Mouse (Mus musculus): ENCODE data around the gene Gm4924. TPM values are rescaled to one million over a fixed set of nuclear protein-coding genes. Genes with fewer than 3 reads are reported as not detected.

Gene Gm4924
- 1 to 10 TPM; 2.9 to 6.2 TPM for polyA plus RNA-seq (2017; shearing (Covaris generic))

GRCm38 (mm10) chr10:82354083-82355010 lies at the start of gene Gm4924:
TSS of gene Gm4924 (plus strand) at chr10:82354255.

DNA sequence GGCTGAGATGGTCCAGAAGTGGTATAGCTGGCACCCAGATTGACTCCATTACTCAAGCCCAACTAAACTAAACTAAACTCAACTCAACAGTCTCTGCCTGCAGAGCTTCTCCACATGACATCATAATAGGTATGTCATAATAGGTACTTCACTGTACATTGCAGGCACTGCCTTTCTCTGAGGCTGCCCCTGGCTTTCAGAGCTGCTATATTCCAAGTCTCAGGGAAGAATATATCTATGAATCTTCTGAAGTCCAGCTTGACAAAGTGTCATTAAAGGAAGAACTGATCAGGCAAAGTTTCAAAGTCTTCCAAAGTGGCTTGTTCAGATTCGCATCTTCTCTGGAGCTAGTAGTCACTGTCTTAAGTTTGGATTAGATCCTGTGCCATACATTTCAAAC lies 37.6 kb upstream of the Gm4924 start, which contains the start of gene 4932415D10Rik:
TSS of gene 4932415D10Rik (minus strand) at position 101 of the 400 bp plus-strand sequence.

Other genes with a start within 250 kb of the Gm4924 start
- 10 to 100 TPM in 1 of 2 experiments, 1 to 10 TPM in 1; 7.4 to 11.4 TPM for gene AU041133, start 226.2 kb upstream of the Gm4924 start, polyA plus RNA-seq (2017; shearing (Covaris generic))
- gene Zfp938, start 113.0 kb upstream of the Gm4924 start, polyA plus RNA-seq (2017; shearing (Covaris generic)) = 10 to 100 TPM in 1 of 2 experiments, 1 to 10 TPM in 1; 8.5 to 11.0 TPM
- under 1 TPM in 1 of 2 experiments, not detected in 1; 0.25 TPM for gene 4932415D10Rik, start 37.7 kb upstream of the Gm4924 start, polyA plus RNA-seq (2017; shearing (Covaris generic))
- gene Gm1553, start 138.4 kb downstream of the Gm4924 start, polyA plus RNA-seq (2017; shearing (Covaris generic)) = not detected

Measured in activated CD4-positive, CD25-positive, alpha-beta regulatory T cell (primary cell).